Mouse (Mus musculus) spleen, postnatal 14 days (tissue): Measurements from ENCODE around the gene Celf3.
A peak's percentile ranks its signal among the peaks of the same experiment; 100 is the strongest.

Experiments
- DNase-seq, 2 experiments: peaks; one replicate each; pipeline ENCODE4 v3.0.0; 2021 to 2022; ENCODE audit warnings: low spot score in 2 of 2

Gene Celf3

DNA sequence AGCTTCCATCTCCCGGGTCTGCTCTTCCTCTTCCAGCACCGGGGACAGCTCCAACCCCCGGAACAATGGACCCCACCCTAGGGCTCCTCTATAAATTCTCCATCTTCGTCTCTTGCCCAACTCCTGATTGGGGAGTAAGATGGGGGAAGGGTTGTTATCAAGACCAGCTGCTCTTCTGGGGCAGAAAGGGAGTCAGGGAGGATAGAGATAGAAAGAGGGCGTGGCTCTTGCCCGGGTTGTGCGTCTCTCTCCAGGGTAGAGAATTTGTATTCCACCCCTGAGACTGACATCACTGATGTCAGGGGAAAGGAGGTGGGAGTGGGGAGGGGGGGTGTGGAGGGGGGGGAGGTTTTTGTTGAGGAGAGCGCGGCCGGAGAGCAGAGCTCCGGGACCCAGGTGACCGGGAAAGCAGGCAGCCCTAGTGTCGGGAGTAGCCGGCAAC is at the start of gene Celf3:
Gene Celf3 (plus strand): TSS at position 315 of the 442 bp plus-strand sequence.
- DNase-seq, result no peak

DNA sequence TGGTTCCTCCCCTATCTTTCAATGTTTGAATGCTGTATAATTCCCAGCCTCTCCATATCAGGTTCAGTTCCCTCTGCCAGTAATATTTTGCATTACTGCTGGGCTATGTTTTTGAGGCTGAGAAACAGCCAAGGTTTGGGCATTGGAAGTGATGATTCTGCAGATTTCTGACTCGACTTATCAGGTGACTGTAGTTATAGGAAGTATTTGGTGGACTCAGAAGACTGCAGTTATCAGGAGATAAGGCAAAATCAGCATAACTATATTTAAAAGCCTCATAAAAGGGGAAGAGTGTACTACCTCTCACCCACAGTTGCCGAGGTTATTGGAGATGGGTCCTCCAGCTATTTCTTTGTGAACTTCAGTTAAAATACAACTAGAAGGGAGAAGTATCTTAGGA is 47.1 kb upstream of the Celf3 start:
- DNase-seq, result no peak

DNA sequence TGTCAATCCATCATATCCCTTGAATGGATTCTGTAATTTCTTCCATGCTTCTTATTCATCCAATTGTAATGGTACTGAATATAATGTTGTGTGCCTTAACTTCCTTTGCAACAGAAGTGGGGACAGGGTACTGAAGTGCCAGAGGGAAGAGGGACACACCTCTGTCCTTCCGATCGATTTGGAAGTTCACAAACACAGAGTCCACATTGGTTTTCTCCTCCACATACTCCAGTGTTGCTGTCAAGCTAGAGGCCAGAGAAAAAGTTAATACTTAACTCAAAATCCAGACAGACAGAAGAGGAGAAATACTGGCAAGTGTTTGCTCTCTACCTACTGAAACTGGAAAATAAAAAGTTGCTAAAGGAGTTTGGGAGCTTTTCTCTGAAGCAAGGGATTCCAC is 43.8 kb upstream of the Celf3 start:
- DNase-seq, result no peak

DNA sequence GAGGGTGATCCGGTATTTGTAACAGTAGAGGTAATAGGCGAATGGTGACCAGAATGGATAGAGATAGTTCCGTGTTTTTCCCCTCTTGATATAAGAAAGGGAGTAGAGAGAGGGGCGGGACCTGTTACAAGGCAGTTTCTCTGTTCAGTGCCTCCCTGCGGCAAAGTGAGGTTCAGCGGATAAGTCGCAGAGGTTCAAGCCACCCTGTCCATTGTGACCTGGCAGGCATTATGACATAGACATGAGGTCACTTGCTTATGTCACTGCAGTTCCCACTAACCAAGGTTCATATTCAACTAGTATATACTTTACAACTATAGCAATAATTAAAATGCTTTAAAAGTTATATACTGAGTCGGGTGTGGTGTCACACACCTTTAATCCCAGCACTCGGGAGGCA is 41.7 kb upstream of the Celf3 start:
- no peak for DNase-seq

DNA sequence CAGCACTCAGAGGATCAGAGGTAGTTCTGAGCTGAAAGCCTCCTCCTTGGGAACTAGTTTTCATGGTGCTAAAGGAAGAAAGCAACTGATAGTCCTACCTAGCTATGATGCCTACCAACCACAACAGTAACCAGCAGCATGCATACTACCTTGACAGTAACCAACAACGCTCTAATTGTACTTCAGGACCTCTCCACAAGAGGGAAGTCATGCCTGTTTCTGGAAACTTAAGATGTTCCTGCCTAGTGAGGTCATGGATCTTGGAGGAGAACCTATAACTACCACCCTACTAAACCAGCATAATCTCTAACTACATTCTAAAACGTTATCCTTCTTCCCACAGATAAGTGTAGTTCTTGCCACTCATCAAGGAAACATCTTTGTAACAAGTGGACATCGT is 36.9 kb upstream of the Celf3 start:
- DNase-seq, result no peak

DNA sequence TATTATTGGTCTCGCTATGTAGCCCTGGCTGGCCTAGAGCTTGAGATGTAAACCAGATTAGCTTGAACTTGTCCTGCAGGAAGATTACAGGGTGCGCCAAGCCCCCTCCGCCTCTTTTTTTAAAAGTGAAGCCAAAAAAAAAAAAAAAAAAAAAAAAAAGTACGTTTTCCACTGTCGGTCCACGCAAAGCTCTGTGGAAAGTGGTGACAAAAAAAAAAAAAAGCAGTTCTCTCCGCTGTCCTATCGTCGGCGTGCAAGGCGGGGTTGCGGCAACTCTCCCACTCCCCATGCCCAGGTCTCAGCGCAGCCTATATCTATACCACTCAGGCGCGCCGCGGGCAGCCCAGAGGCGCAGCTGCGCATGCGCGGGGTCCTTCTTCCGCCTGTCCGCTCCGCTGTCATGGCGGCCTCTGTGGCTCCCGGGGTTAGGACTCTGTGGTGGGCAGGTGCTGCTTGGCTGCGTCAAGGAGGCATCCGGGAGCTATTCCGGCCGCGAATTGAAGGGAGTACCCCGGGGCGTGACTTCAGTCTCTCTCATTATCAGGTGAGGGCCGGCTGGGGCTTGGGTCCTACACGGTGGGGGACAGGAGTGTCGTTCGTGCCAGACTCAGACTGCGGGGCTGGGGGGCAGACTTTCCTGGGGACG is 35.0 kb upstream of the Celf3 start, which contains the start of gene Mrpl9:
Gene Mrpl9 (plus strand): TSS at position 368 of the 646 bp plus-strand sequence.
- DNase-seq, result peak; percentile 95 to 96

DNA sequence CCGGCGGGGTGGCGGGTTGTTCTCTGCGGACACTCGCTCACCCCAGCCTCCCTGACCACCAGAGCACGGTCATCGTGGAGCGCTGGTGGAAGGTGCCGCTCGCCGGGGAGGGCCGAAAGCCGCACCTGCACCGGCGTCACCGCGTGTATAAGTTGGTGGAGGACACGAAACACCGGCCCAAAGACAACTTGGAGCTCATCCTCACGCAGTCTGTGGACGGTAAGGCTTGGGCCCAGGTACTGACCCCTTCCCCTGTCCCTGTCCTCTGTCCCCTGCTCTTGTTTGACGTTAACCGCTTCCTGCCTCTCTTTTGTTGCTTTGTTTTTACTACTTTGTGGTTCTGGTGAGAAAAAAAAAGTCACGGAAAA is 34.5 kb upstream of the Celf3 start, which contains the start of gene Oaz3:
Gene Oaz3 (minus strand): TSS at position 319 of the 368 bp plus-strand sequence.
- no peak for DNase-seq

DNA sequence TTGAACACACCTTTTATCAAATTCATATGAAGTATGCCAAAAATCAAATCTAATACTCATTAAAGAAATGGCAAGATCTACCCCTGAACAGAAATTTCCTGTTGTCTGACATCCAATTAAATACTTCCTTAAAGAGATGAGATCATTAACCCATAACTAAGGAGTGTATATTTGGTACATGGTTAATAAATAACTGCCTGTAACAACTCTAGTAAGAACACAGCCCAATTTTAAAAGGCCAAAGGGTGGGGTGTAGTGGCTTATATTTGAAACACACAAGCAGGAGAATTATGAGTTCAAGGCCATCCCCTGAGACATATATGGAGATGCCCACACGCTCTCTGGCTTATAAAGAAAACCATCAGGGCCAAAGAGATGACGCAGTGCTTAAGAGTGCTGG is 28.7 kb upstream of the Celf3 start:
- no peak for DNase-seq

DNA sequence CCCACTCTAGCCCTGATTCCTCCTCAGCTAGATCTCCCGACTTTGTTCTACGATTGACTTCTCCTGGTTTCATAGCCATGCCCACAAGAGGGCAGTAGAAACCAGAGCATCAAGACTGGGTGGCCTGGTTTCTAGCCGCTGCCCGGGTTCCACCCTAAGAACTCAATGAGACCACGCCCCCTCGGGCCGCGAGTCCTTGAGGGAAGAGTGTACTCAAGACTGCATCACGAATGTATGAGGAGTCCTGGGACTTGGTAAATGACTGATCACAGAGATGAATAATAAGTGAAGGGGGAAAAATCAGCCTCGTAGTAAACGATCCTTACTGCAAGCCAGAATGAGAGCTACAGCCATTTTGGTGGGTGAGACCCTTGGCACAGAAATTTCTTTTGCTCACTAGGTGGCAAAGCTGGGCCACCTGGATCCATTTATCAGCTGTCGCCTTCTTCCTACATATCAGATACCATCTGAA is 21.5 kb upstream of the Celf3 start:
- DNase-seq, result peak; percentile 34 to 56

DNA sequence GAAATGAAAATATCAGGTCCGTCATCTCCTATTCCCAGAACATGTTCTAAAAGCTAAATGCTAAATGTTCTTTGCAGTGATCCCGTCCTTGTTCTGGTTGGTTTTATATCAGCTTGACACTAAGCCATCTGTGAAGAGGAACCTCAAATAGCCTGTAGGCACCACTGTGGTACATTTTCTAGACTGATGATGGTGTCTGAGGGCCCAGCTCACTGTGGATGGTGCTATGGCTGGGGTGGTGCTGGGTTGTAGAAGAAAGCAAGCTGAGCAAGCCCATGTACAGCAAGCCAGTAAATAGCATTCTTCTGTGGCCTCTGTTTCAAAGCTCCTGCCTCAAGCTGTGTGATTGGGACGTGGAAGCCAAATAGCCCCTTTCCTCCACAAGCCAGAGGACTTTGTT is 21.0 kb upstream of the Celf3 start:
- no peak for DNase-seq

DNA sequence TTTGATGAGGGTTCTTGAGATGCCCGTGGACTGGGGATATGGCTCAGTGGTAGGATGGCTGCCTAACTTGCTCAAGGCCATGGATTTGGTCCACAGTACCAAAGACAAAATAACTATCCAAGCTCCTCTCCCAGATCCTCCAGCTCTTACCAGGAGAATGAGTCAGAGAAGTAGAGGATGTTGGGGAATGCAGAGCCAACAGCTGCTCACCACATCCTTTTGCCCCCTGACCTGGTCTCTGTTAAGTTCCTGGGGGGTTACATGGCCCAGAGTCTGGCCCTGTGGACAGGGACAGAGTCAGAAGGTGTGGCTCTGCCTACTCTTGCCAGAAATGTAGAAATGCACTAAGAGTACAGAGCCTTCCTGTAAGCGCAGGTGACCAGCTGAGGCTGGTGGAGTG is 18.3 kb upstream of the Celf3 start:
- no peak for DNase-seq

DNA sequence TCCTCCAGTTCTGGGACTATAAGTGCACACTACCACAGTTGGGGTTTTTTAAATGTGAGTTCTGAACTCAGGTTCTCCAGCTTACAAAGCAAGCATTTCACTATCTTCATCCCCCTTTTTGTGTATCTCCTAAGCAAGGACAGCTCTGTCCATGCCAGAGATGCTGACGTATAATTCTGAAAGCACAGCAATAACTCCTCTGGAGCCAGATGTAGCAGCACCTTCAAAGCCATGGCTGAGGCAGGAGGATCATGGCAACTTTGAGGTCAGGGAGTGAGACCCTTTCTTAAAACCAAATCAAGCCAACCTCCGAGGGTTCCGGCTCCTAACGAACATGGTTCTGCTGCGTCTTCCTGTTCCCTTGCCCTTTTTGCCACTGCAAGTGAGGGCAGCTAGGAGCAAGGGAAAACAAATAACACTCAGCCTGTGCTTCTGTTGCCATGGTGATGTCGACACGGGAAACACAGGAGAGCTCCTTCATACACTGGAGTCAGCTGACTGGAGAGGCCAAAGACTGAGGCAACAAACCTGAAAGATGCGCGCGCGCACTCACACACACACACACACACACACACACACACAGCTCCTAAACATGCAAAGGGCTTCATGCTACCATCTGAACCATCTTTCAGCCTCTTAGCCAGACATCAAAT is 14.0 kb upstream of the Celf3 start:
- no peak for DNase-seq

DNA sequence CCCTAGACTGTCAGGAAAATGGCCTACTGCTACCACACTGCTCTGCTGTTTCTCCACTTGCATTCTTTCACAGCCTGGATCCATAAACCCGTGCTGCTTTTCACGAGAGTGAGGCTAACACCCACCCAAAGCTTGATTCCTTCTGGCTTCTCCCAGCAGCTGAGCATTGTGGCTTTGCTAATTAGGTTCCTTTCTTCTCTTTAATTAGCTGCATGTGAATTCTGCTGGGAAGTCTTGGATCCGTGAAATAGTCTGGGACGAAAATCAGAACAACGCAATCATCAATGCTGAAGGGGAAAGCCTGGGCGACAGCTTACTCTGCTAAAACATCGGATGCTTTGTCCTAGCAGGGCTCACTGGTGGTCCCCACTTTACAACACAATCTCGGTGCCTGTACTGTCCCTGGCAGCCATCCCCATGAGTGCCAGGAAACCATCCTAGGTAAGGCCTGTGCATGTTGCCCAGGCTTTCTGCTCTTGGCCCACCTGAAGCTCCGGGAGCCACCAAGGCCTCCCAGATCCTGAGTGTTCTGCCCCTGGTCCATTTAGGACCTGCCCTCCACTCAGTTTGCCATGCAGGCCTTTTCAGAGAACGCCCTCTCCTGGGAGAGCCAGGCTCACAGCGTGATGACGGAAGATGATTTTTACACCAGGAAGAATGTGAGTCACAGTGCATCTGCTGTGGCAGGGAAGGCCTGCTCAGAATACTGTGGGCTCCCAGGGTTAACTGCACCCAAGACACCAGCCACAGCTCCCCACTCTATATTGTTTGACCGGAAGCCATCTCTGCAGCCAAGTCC is 12.3 kb upstream of the Celf3 start:
- no peak for DNase-seq

DNA sequence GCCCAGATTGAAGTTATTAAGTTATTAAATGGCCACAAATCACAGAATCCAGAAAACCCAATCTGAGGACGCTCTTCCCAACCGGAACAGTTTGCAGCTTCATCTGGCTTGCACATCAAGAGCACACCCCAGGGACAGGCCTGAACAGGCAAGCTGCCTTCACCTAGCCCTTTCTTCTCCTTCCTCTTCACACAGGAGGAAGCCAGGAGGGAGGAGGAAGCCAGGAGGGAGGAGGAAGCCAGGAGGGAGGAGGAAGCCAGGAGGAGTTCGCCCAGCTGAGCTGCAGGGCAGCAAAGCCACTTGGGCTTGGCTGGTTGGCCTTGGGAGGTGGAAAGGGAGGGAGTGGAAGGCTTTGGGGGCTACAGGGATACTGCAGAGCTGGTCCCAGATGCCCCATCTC is 9.2 kb upstream of the Celf3 start:
- DNase-seq, result no peak

DNA sequence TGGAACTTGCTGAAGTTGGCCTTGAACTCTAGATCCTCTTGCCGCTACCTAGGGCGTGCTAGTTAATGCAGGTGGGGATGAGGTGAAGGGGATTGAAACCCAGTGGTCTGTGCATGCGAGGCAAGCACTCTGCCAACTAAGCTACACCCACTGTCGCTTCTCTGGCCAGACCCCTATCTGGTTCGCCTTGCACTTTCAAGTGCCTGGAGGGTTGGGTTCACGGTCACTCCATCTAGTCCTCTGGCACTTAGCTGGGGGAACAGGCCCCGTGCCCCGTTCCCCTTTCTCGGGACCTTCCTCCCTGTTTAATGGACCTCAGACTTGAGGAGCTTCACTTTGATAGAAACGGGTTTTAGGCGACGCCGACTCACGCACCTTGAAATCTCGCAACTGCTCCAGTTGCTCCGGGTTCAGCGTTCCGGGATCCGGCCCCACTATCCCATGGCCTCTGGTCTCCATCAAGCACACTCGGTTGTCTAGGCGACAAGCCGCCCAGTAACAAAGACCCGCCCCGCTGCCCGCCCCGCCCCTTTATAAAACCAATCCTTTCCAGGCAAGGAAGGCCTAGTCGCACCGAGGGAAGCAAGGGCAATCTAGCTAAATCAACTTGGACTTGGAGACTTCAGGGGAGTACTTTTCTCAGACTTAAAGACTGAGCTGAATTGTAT is 5.5 kb upstream of the Celf3 start:
- no peak for DNase-seq

DNA sequence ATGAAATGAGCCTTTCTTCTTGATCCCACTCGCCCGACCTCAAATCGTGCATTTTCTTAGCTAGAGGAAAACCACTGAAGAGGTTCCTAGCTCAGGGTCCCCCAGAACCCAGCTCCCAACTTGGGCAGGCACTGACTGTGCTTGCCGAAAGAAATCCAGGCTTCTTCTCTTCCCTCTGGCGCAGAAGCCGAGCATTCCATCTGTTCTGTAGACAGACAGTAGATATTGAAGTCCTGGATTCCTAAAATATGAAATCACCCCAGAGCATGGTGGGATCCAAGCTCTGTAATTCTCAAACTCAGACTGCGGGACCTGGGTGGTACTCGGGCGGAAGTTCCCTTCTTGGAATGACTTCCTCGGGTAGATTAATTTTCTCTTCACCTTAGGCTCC is 5.0 kb upstream of the Celf3 start:
- no peak for DNase-seq

DNA sequence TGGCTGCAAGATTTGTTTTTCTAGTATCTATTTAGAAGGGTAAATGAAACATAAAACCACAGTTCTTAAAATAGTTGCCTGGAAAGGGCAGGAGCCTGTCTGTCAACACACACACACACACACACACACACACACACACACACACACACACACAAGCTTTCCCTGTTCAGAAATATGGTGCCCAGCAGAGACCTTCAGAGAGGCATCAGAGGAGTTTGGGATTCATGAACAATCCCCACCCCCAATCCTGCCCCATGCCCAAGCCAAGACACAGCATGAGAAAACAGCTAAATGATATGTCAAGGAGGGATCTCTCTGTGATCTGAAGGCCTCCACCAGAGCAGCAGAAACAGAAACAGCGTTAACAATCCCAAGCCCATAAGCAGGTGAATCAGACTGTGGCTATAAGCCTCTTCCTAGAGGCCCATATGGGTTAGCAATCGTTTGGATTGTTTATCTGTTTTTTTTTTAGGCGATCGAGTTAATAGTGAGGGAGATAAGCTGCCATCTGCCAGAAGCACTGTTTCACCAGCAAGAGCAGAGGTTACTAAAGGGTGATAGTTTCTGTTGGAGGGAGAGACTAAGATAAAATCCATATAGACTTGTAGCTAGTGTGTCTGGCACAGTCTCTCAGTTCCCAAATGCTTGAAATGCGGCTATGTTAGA is 4.4 kb upstream of the Celf3 start:
- DNase-seq, result no peak

DNA sequence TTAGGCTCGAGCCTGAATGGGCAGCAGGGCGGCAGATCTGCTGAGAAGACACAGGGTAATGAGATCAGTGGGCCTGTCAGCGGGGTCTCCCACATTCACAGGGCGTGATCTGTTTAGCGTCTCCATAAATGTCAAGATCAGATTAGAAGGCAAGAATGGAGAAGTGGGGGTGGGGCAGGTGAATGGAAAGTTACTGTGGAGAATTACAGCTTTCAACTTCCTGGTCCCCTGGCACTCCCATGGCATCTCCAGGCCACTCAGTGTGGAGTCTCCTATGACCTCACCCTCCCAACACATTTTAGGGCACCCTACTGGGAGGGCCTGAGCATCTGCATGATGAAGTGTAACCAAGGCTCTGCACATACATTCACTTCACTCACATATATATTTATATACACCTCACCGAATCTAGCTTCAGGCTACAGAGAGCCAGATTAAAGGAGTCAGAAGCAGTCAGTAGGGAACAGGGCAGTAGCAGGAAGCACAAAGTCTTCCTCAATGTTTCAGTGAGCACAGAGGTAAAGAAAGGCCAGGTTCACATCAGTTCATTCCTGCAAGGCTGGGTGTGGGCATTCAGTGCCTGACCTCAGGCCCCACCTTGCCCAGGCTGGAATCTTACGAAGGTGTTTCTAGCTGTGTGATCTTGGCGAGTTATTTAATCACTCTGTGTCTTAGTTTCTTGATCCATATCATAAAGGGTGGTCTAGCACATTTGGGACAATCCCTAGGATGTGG is 1.6 kb upstream of the Celf3 start:
- DNase-seq, result no peak

DNA sequence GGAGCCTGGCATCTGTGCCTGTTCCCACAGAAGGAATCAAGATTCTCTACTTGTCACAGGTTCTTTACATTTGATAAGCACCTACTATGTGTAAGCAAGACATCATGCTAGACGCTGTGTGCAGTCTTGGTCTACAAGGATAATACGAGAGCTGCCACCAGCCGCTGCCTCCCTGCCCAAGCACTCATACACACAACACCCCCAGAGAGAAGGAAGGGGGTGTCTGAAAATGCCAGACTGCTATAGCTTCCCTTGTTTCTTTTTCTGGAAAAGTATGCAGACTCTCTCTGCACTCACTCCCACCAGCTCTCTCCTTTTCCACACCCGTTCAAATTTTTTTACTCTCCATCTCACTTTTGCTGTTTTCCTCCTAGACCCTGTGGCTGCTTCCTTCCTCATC is 651 bp upstream of the Celf3 start:
- DNase-seq, result no peak

DNA sequence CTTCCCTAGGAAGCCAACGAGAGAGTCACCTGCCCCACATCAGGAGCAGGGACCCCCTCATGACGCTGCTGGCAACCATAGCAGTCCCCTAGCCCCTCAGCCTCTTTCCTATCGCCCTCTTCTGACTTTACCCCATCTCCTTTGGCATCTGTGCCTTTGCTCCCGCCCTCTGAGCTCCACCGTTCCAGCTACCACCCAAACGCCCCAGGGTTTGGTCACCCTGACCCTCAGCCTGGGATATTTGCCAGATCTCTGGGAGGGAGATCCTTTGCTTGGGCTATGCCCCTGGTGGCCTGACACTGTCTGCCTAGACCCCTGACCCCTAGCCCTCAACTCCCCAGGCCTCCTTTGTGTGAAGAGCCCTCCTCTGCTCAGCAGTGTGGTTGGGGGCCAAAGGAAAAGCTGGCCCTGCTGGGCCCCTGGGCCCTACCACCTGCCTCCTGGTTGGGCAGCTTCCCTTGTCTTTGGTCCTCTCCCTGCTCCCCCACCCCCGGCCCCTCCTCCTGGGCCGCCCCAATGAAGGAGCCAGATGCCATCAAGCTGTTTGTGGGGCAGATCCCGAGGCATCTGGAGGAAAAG is 585 bp downstream of the Celf3 start:
- no peak for DNase-seq

DNA sequence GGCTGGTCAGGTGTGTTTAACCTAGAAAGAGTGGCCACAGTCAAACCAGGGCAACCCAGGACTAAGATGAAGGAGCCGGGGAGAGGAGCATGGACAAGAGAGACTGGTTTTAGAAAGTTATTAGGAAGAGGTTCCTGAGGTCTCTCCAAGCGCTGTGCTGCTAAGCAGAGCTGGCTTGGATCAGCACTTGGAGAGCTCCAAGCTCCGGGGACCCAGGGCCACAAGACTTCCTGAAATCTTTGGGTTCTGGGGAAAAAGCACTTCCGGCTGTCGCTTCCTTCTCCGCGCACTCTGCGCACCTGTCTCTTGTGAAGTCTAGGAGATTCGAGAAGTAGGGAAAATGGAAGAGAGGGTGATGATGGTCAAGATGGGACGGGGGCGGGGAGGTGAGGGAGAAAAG is 1.5 kb downstream of the Celf3 start:
- no peak for DNase-seq
